Mouse (Mus musculus): ENCODE results near the gene Fgfr2. TPM values are rescaled to one million over a fixed set of nuclear protein-coding genes. Genes with fewer than 3 reads are reported as not detected.

The Fgfr2 gene
- total RNA-seq, 1 experiment: 37.5 TPM

GRCm38 (mm10) chr7:130711851-130712250 lies 2411.3 kb downstream of the Fgfr2 start:
- Histone ChIP-seq H3K27ac (ENCODE audit: insufficient read depth, low read depth, low read length, poor library complexity, severe bottlenecking) (no peak overlapping the region), H3K4me3 (ENCODE audit: insufficient read depth in 1 of 2, low read depth in 1 of 2, low read length in 2 of 2, poor library complexity in 1 of 2, severe bottlenecking in 1 of 2) (no peak overlapping the region), H3K36me3 (ENCODE audit: control insufficient read depth, insufficient read depth, low read length, poor library complexity, severe bottlenecking) (peaks cover 1% of the 10 kb centered on the region; the same call in 1 of the 2 replicates), H3K9me3 (ENCODE audit: control insufficient read depth, insufficient read depth, low read depth, low read length) (no peaks in the 10 kb centered on the region), H3K9ac (ENCODE audit: insufficient read depth, low read depth, low read length, poor library complexity, severe bottlenecking) (no peak overlapping the region), H3K4me1 (ENCODE audit: control insufficient read depth in 2 of 2, insufficient read depth in 2 of 2, low read length in 2 of 2, poor library complexity in 1 of 2) (peaks cover 19 to 33% of the 10 kb centered on the region in 2 experiments)
- no peak for DNase-seq (ENCODE audit: low read depth, low spot score)
- TF ChIP-seq ZC3H11A (IDR thresholded peaks at IDR 0.05; ENCODE audit: borderline replicate concordance, low read depth, low read length) (no peak), CHD2 (IDR thresholded peaks at IDR 0.05; ENCODE audit: low read depth, low read length) (no peak), ZNF384 (IDR thresholded peaks at IDR 0.05; ENCODE audit: low read depth, low read length) (no peak), HCFC1 (IDR thresholded peaks at IDR 0.05; ENCODE audit: borderline replicate concordance, insufficient read depth, low read length) (no peak), MAFK (IDR thresholded peaks at IDR 0.05; ENCODE audit: insufficient read depth, low read depth, low read length) (no peak)
- in situ Hi-C loops (cut with MboI; ENCODE audit: low sequenced_read_pairs in 2 of 2, unreplicated experiment in 2 of 2): no loop called here

GRCm38 (mm10) chr7:130709372-130710274 lies 2413.5 kb downstream of the Fgfr2 start:
- Histone ChIP-seq H3K4me1 (ENCODE audit: control insufficient read depth in 2 of 2, insufficient read depth in 2 of 2, low read length in 2 of 2, poor library complexity in 1 of 2) (peaks cover 16 to 21% of the 10 kb centered on the region in 2 experiments; a peak in 3 of 4 replicates), H3K4me3 (ENCODE audit: insufficient read depth in 1 of 2, low read depth in 1 of 2, low read length in 2 of 2, poor library complexity in 1 of 2, severe bottlenecking in 1 of 2) (no peak overlapping the region), H3K9ac (ENCODE audit: insufficient read depth, low read depth, low read length, poor library complexity, severe bottlenecking) (no peak overlapping the region), H3K27ac (ENCODE audit: insufficient read depth, low read depth, low read length, poor library complexity, severe bottlenecking) (no peak overlapping the region), H3K9me3 (ENCODE audit: control insufficient read depth, insufficient read depth, low read depth, low read length) (no peaks in the 10 kb centered on the region), H3K36me3 (ENCODE audit: control insufficient read depth, insufficient read depth, low read length, poor library complexity, severe bottlenecking) (no peaks in the 10 kb centered on the region; the same call in 1 of the 2 replicates)
- in situ Hi-C loops (cut with MboI; ENCODE audit: low sequenced_read_pairs in 2 of 2, unreplicated experiment in 2 of 2): no loop called here
- no peak for DNase-seq (ENCODE audit: low read depth, low spot score)
- TF ChIP-seq ZC3H11A (IDR thresholded peaks at IDR 0.05; ENCODE audit: borderline replicate concordance, low read depth, low read length) (no peak), CHD2 (IDR thresholded peaks at IDR 0.05; ENCODE audit: low read depth, low read length) (no peak)

- Histone ChIP-seq H3K36me3 (ENCODE audit: control insufficient read depth, insufficient read depth, low read length, poor library complexity, severe bottlenecking) (no peaks in the 10 kb centered on the region; the same call in 1 of the 2 replicates), H3K9ac (ENCODE audit: insufficient read depth, low read depth, low read length, poor library complexity, severe bottlenecking) (no peak overlapping the region), H3K9me3 (ENCODE audit: control insufficient read depth, insufficient read depth, low read depth, low read length) (no peaks in the 10 kb centered on the region), H3K4me1 (ENCODE audit: control insufficient read depth in 2 of 2, insufficient read depth in 2 of 2, low read length in 2 of 2, poor library complexity in 1 of 2) (peaks cover 16 to 21% of the 10 kb centered on the region in 2 experiments; a peak in 3 of 4 replicates), H3K27ac (ENCODE audit: insufficient read depth, low read depth, low read length, poor library complexity, severe bottlenecking) (no peak overlapping the region), H3K4me3 (ENCODE audit: insufficient read depth in 1 of 2, low read depth in 1 of 2, low read length in 2 of 2, poor library complexity in 1 of 2, severe bottlenecking in 1 of 2) (no peak overlapping the region)
- in situ Hi-C loops (cut with MboI; ENCODE audit: low sequenced_read_pairs in 2 of 2, unreplicated experiment in 2 of 2): no loop called here
- DNase-seq (ENCODE audit: low read depth, low spot score): no peak
- no peak for TF ChIP-seq HCFC1 (IDR thresholded peaks at IDR 0.05; ENCODE audit: borderline replicate concordance, insufficient read depth, low read length)
- TF ChIP-seq CHD2 (IDR thresholded peaks at IDR 0.05; ENCODE audit: low read depth, low read length): no peak
- TF ChIP-seq MAFK (IDR thresholded peaks at IDR 0.05; ENCODE audit: insufficient read depth, low read depth, low read length): no peak
- TF ChIP-seq ZC3H11A (IDR thresholded peaks at IDR 0.05; ENCODE audit: borderline replicate concordance, low read depth, low read length): no peak
- TF ChIP-seq ZNF384 (IDR thresholded peaks at IDR 0.05; ENCODE audit: low read depth, low read length): no peak
Measured at GRCm38 (mm10) chr7:130708940-130709339, 2414.2 kb downstream of the Fgfr2 start.

- no peak overlapping the region for H3K9ac ChIP-seq (ENCODE audit: insufficient read depth, low read depth, low read length, poor library complexity, severe bottlenecking)
Measured at GRCm38 (mm10) chr7:130705230-130705629, 2417.9 kb downstream of the Fgfr2 start.

More at GRCm38 (mm10) chr7:130705230-130705629, 2417.9 kb downstream of the Fgfr2 start:
- Histone ChIP-seq H3K4me1 (ENCODE audit: control insufficient read depth in 2 of 2, insufficient read depth in 2 of 2, low read length in 2 of 2, poor library complexity in 1 of 2) (peaks cover 5 to 16% of the 10 kb centered on the region in 2 experiments; a peak in 2 of 4 replicates), H3K9me3 (ENCODE audit: control insufficient read depth, insufficient read depth, low read depth, low read length) (no peaks in the 10 kb centered on the region), H3K4me3 (ENCODE audit: insufficient read depth in 1 of 2, low read depth in 1 of 2, low read length in 2 of 2, poor library complexity in 1 of 2, severe bottlenecking in 1 of 2) (no peak overlapping the region), H3K27ac (ENCODE audit: insufficient read depth, low read depth, low read length, poor library complexity, severe bottlenecking) (no peak overlapping the region), H3K36me3 (ENCODE audit: control insufficient read depth, insufficient read depth, low read length, poor library complexity, severe bottlenecking) (peaks cover 8% of the 10 kb centered on the region; the same call in 1 of the 2 replicates)
- TF ChIP-seq ZNF384 (IDR thresholded peaks at IDR 0.05; ENCODE audit: low read depth, low read length): no peak
- TF ChIP-seq CHD2 (IDR thresholded peaks at IDR 0.05; ENCODE audit: low read depth, low read length): no peak
- no peak for TF ChIP-seq HCFC1 (IDR thresholded peaks at IDR 0.05; ENCODE audit: borderline replicate concordance, insufficient read depth, low read length)
- no peak for TF ChIP-seq ZC3H11A (IDR thresholded peaks at IDR 0.05; ENCODE audit: borderline replicate concordance, low read depth, low read length)
- TF ChIP-seq MAFK (IDR thresholded peaks at IDR 0.05; ENCODE audit: insufficient read depth, low read depth, low read length): no peak
- in situ Hi-C loops (cut with MboI; ENCODE audit: low sequenced_read_pairs in 2 of 2, unreplicated experiment in 2 of 2): no loop called here
- no peak for DNase-seq (ENCODE audit: low read depth, low spot score)
